Mouse (Mus musculus): ENCODE data around the gene Cage1. TPM values are rescaled to one million over a fixed set of nuclear protein-coding genes. Genes with fewer than 3 reads are reported as not detected.

The Cage1 gene
- total RNA-seq (2021), result 1 to 10 TPM; 6.2 to 6.9 TPM
- long read RNA-seq, experiment 1, partial matches to known transcripts, result 1 of 5 reads
- long read RNA-seq, experiment 1, other reads (novel, unspliced or antisense), result 4 of 5 reads
- long read RNA-seq, experiment 2, partial matches to known transcripts, result 1 of 3 reads
- long read RNA-seq, experiment 2, other reads (novel, unspliced or antisense), result 2 of 3 reads

DNA sequence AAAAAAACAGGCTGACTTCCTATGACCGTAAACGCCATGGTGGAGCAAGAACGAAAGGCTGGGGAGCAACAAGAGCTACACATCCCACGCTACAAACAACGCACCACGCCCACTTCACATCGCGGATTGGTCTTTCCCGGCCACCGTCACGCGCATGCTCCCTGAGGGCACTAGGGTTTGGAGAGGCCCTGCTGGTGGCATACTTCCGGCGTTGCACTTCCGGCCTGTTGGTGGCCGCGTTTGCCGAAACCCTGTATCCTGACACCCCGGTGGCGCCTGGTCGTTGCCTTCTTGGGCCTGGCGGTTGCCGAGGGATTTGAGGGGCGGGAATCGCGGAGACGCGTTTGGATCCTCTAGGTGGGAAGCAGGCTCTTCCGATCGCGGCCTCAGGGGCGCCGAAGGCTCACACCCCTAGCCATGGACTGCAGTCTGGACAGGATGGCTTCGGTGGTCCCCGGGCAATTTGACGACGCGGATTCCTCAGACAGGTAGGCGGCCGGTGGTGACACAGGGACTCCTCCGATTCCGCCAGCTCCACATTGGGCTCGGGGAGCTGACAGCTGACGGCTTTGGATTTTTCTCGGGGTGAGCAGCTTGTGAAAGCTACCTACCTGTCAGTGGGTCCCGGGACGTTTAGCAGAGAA is at the start of gene Cage1:
Gene Cage1, minus strand, starts transcription at position 26 of the 644 bp plus-strand sequence.
- DNase-seq (ENCODE audit: low spot score in 2 of 2), result peak; percentile 96 to 98

GRCm38 (mm10) chr13:38081161-38081560 is 44.3 kb upstream of the Cage1 start:
- DNase-seq (ENCODE audit: low spot score in 2 of 2), result no peak

GRCm38 (mm10) chr13:38080725-38081124 is 43.9 kb upstream of the Cage1 start:
- DNase-seq (ENCODE audit: low spot score in 2 of 2), result no peak

GRCm38 (mm10) chr13:38080014-38080413 is 43.1 kb upstream of the Cage1 start:
- DNase-seq (ENCODE audit: low spot score in 2 of 2), result no peak

DNA sequence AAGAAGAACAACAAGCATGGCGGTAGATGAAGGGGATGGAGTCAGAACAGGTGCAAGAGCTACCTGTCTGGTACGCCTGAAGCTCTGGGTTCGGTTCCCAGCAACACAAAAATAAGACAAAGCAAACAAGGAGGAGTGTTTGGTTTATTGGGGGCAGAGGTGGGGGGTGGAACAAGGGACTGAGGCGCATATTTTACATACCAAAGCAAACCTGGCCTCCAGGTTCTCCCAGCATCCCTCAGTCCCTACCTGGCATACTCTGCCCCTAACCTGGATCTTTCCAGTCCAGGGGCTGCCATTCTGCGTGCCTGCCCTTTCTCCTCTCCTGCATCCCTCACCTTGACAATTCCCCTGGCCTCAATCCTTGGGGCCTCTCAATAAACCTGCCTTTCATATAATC is 42.5 kb upstream of the Cage1 start:
- DNase-seq (ENCODE audit: low spot score in 2 of 2), result no peak

GRCm38 (mm10) chr13:38078836-38079235 is 42.0 kb upstream of the Cage1 start:
- no peak for DNase-seq (ENCODE audit: low spot score in 2 of 2)

DNA sequence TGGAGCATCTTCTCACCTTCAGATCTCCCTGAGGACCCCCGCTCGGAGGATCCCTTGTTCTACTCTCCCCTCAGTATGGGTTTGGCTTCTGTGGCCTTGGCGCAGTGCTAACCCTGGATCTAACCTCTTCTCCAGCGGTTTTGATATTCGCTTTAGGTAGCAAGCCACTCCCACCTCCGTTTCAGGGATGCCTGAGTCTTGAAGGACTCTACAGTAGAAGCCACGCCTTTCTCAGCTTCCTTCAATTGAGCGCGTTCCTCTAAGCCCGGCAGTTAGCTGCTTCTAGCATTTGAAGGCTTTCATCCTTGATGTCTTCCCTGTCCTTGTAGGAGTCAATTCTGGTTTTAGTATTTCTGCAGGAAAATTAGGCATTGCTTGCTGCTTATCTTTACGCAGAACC is 40.2 kb upstream of the Cage1 start:
- no peak for DNase-seq (ENCODE audit: low spot score in 2 of 2)

DNA sequence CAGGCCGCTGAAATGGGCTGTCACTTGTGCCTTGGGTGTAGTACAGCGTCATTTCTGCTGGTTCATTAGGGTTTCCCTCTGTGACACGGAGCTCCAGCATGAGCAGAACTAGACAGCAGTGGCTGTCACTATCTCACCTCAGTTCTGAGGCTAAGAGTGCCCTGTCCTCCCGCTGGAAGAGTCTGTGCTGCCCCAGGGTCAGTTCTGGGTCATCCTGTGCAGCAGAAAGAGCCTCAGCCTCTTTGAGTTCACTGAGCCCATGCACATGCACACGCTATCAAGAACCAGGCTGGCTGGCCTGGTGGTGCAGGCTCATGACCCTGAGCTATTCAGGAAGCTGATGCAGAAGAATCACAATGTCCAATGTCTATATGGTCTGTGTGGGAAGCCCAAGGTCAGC is 37.5 kb upstream of the Cage1 start:
- no peak for DNase-seq (ENCODE audit: low spot score in 2 of 2)

DNA sequence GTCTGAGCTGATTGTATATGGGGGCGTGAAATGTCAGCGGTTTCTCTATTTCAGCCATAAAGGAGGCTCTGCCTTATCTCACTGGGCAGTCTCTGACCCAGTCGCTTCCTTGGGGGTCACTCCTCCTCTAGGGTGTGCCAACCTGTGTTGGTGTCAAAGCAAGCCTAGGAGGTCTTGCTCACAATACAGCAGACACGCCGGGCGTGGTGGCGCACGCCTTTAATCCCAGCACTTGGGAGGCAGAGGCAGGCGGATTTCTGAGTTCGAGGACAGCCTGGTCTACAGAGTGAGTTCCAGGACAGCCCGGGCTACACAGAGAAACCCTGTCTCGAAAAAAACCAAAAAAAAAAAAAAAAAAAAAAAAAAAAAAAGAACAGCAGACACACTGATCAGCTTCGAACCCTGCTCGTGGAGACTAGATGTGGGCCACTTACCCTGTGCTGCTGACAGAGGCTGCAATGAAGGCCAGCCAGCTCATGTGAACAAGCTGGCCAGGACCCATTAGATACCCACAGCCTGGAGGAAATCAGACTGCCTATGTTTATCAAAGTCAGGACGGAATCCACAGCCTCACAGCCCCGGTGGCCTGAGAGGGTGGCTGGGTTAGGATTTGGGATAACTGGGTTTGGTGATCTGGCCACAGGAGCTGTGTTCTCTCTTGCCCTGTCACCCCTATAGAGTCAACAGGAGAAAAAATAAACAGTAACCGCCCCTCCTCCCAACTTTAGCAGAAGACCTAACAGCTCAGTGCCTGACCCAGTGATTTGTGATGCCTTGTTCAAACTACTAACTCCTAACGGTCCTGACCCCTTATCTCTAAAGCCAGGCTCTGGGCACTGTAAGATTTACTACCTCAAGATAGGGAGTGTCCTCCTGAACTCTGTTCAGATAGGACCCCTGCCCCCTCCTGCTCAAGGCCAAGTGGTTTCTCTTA is 36.8 kb upstream of the Cage1 start:
- DNase-seq (ENCODE audit: low spot score in 2 of 2), result no peak

GRCm38 (mm10) chr13:38070945-38071344 is 34.1 kb upstream of the Cage1 start:
- no peak for DNase-seq (ENCODE audit: low spot score in 2 of 2)

- peak in 1 of 2 experiments; percentile 14 for DNase-seq (ENCODE audit: low spot score in 2 of 2)
Observed at GRCm38 (mm10) chr13:38064854-38065663, 28.2 kb upstream of the Cage1 start.

DNA sequence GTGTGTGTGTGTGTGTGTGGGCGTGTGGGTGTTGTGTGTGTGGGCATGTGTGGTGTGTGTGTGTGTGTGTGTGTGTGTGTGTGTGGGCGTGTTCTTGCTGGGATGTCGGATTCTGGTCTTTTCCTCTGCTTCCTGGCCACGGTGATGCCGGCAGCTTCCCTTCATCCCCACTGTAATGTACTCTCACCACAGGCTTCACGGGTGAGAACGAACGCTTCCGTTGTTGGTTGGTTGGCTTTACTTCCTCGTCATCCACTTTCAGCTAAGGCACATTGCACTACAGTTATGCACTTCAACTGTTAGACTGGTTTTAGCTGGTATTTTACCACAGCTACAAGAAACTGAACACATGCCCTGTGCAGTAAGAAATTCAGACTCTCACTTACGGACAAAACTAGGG is 25.8 kb upstream of the Cage1 start:
- DNase-seq (ENCODE audit: low spot score in 2 of 2), result no peak

GRCm38 (mm10) chr13:38049888-38050287 is 13.0 kb upstream of the Cage1 start:
- no peak for DNase-seq (ENCODE audit: low spot score in 2 of 2)

GRCm38 (mm10) chr13:38037811-38038210 is 942 bp upstream of the Cage1 start:
- DNase-seq (ENCODE audit: low spot score in 2 of 2), result peak in 1 of 2 experiments; percentile 5

- DNase-seq (ENCODE audit: low spot score in 2 of 2), result no peak
Observed at GRCm38 (mm10) chr13:38036343-38037043, 376 bp downstream of the Cage1 start, which contains the start of gene Riok1. Riok1 (plus strand) TSS chr13:38036995.

GRCm38 (mm10) chr13:38028407-38028806 is 8.5 kb downstream of the Cage1 start:
- no peak for DNase-seq (ENCODE audit: low spot score in 2 of 2)

GRCm38 (mm10) chr13:38027618-38028248 is 9.1 kb downstream of the Cage1 start:
- no peak for DNase-seq (ENCODE audit: low spot score in 2 of 2)

GRCm38 (mm10) chr13:38025874-38026273 is 11.0 kb downstream of the Cage1 start:
- DNase-seq (ENCODE audit: low spot score in 2 of 2), result no peak

DNA sequence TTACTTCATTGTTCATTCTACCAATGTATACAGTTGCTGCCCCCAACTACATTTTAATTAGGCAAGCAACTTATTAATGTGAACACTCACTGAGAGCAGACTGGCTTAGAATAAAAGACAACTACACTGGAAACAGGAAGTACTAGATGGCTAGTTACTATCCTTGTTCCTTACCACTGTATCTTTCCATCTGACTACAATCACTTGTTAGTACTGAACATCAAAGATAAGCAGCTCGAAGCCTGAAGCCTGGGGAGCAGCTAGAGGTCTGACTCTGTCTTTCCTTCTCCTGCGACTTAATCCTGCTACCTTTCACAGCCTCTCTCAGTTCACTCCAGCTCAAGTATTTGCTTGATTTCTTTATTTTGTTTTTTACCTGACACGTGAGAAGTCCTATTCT is 18.1 kb downstream of the Cage1 start:
- DNase-seq (ENCODE audit: low spot score in 2 of 2), result no peak

DNA sequence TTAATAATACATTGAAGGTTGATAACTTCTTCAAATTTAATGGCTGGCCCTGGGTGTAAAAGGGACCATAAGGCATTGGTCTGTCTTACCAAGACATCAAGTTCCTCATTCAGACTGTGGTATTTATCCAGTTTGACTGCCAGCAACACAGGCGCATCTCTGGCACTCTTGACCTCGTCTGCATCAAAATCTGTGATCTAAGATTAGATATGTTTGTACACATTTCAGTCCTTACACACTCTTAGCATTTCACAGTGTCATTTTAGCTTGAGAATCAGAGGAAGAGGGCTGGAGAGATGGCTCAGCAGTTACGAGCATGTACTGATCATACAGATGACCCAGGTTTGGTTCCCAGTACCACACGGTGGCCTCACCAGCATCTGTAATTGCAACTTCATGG is 21.3 kb downstream of the Cage1 start:
- no peak for DNase-seq (ENCODE audit: low spot score in 2 of 2)

Data from left cerebral cortex, adult 18-20 months (tissue).